Comparison of ENCODE assay signal across 11 mouse cellular contexts in genomic region chr6:60985919-60986318, GRCm38 (mm10).
DNase-seq lines count a peak whose midpoint lies in the region; ATAC-seq and TF ChIP-seq lines count a peak whose summit lies in the region.
"Had no signal": no experiment of that assay in that cellular context is flagged by ENCODE, and none has a peak within 500 bp of the region (broad histone marks: within the 10 kb centered on the region; RNA-seq: fewer than 3 reads in every experiment).

No protein-coding gene starts in this region.

- H3K27me3 ChIP-seq in forebrain, postnatal 0 days (ENCODE audit: insufficient read depth, low read length), result no peaks in the 10 kb centered on the region
- no peaks in the 10 kb centered on the region for H3K27me3 ChIP-seq in forebrain, embryonic 11.5 days (ENCODE audit: control insufficient read depth, insufficient read depth, low read length)
- H3K27me3 ChIP-seq in lung, embryonic 14.5 days (ENCODE audit: insufficient read depth, low read length), result no peaks in the 10 kb centered on the region
- H3K27me3 ChIP-seq: heart, embryonic 12.5 days had no signal

- no peak overlapping the region for H3K4me3 ChIP-seq in forebrain, postnatal 0 days (ENCODE audit: low read depth, low read length)
- no peak overlapping the region for H3K4me3 ChIP-seq in forebrain, embryonic 11.5 days (ENCODE audit: low read depth, low read length)
- no peak overlapping the region for H3K4me3 ChIP-seq in lung, embryonic 14.5 days (ENCODE audit: low read depth, low read length)
- H3K4me3 ChIP-seq: forebrain, embryonic 10.5 days; heart, embryonic 12.5 days had no signal

- H3K27ac ChIP-seq in forebrain, postnatal 0 days (ENCODE audit: low read depth, low read length), result no peak overlapping the region
- no peak overlapping the region for H3K27ac ChIP-seq in forebrain, embryonic 11.5 days (ENCODE audit: low read depth, low read length)
- H3K27ac ChIP-seq in lung, embryonic 14.5 days (ENCODE audit: low read depth), result no peak overlapping the region
- H3K27ac ChIP-seq: forebrain, embryonic 10.5 days had no signal

- H3K9ac ChIP-seq in forebrain, postnatal 0 days, result no peak overlapping the region
- no peak overlapping the region for H3K9ac ChIP-seq in forebrain, embryonic 11.5 days (ENCODE audit: low read length)
- H3K9ac ChIP-seq in lung, embryonic 14.5 days, result no peak overlapping the region
- H3K9ac ChIP-seq: heart, embryonic 12.5 days had no signal

- H3K9me3 ChIP-seq in forebrain, postnatal 0 days (ENCODE audit: low read length), result no peaks in the 10 kb centered on the region
- no peaks in the 10 kb centered on the region for H3K9me3 ChIP-seq in forebrain, embryonic 11.5 days (ENCODE audit: control insufficient read depth, low read length)
- H3K9me3 ChIP-seq in lung, embryonic 14.5 days (ENCODE audit: low read depth, low read length), result no peaks in the 10 kb centered on the region
- H3K9me3 ChIP-seq: forebrain, embryonic 10.5 days; heart, embryonic 12.5 days had no signal

- ATAC-seq in forebrain, postnatal 0 days, result peak; percentile 40
- ATAC-seq in forebrain, embryonic 11.5 days (replicated peaks; ENCODE audit: low FRiP score), result no peak
- no peak for ATAC-seq in lung, embryonic 14.5 days (ENCODE audit: insufficient read depth)

- 25% methylated on average over 2 of the region's 2 CpGs for WGBS in forebrain, postnatal 0 days
- 45% methylated on average over 2 of the region's 2 CpGs for WGBS in forebrain, embryonic 11.5 days
- WGBS in lung, embryonic 14.5 days, result 25% methylated on average over 2 of the region's 2 CpGs

- no peaks in the 10 kb centered on the region for H3K36me3 ChIP-seq in forebrain, postnatal 0 days (ENCODE audit: insufficient read depth)
- H3K36me3 ChIP-seq in forebrain, embryonic 11.5 days (ENCODE audit: control insufficient read depth, insufficient read depth, low read length), result no peaks in the 10 kb centered on the region
- no peaks in the 10 kb centered on the region for H3K36me3 ChIP-seq in lung, embryonic 14.5 days (ENCODE audit: insufficient read depth)
- H3K36me3 ChIP-seq: forebrain, embryonic 10.5 days; heart, embryonic 12.5 days had no signal

- no peaks in the 10 kb centered on the region for H3K4me1 ChIP-seq in forebrain, postnatal 0 days (ENCODE audit: insufficient read depth)
- H3K4me1 ChIP-seq in forebrain, embryonic 11.5 days (replicated peaks; ENCODE audit: control insufficient read depth, insufficient read depth, low read length), result no peaks in the 10 kb centered on the region
- no peaks in the 10 kb centered on the region for H3K4me1 ChIP-seq in lung, embryonic 14.5 days (ENCODE audit: insufficient read depth)
- H3K4me1 ChIP-seq: forebrain, embryonic 10.5 days had no signal

- H3K4me2 ChIP-seq in forebrain, postnatal 0 days (ENCODE audit: low read depth), result no peak overlapping the region
- H3K4me2 ChIP-seq in forebrain, embryonic 11.5 days (ENCODE audit: low read depth, low read length, severe bottlenecking), result no peak overlapping the region
- no peak overlapping the region for H3K4me2 ChIP-seq in lung, embryonic 14.5 days
- H3K4me2 ChIP-seq: heart, embryonic 12.5 days had no signal

- peak; percentile 73 for TF ChIP-seq CTCF in forebrain, postnatal 0 days (IDR thresholded peaks at IDR 0.05; ENCODE audit: low read depth)
- TF ChIP-seq CTCF in lung, embryonic 14.5 days (IDR thresholded peaks at IDR 0.05; ENCODE audit: low read depth), result peak; percentile 63

- peak; percentile 70 for DNase-seq in forebrain, postnatal 0 days
- DNase-seq in forebrain, embryonic 11.5 days (ENCODE audit: low spot score), result no peak
- DNase-seq in lung, embryonic 14.5 days, result peak; percentile 78
- DNase-seq in lung, postnatal 14 days, result no peak
- peak; percentile 43 for DNase-seq in ZHBTc4 (ENCODE audit: low read depth, low spot score)
- DNase-seq in retina, embryonic 14.5 days (ENCODE audit: low spot score), result peak; percentile 57
- DNase-seq in yolk sac, embryonic 10.5 days (ENCODE audit: low spot score), result no peak
- no peak for DNase-seq in thymus, postnatal 25 days
- DNase-seq: kidney, postnatal 14 days had no signal

Comparison
In these comparisons a context has a peak if more than half of its experiments do, and no peak if none do; other contexts are left out.
1. DNase-seq: peak in forebrain, postnatal 0 days (single experiment), lung, embryonic 14.5 days (single experiment), ZHBTc4 (single experiment) and retina, embryonic 14.5 days (single experiment); none in forebrain, embryonic 11.5 days (single experiment), lung, postnatal 14 days (single experiment), yolk sac, embryonic 10.5 days (single experiment) and thymus, postnatal 25 days (single experiment).